In genomic region chr2:180755896-180756295, GRCm38 (mm10) we compare ENCODE assay signal across 8 mouse cellular contexts. TPM values are rescaled to one million over a fixed set of nuclear protein-coding genes. Genes with fewer than 3 reads are reported as not detected.
DNase-seq lines count a peak whose midpoint lies in the region; ATAC-seq lines count a peak whose summit lies in the region.
"Had no signal": no experiment of that assay in that cellular context is flagged by ENCODE, and none has a peak within 500 bp of the region (broad histone marks: within the 10 kb centered on the region; RNA-seq: fewer than 3 reads in every experiment).

No protein-coding gene starts in this region.

- no peak overlapping the region for H3K4me2 ChIP-seq in midbrain, embryonic 16.5 days (ENCODE audit: low read length)
- H3K4me2 ChIP-seq in neural tube, embryonic 11.5 days (ENCODE audit: low read depth), result no peak overlapping the region
- H3K4me2 ChIP-seq: lung, embryonic 15.5 days had no signal

- H3K4me3 ChIP-seq in midbrain, embryonic 10.5 days, result no peak overlapping the region
- no peak overlapping the region for H3K4me3 ChIP-seq in midbrain, embryonic 16.5 days (ENCODE audit: low read depth, low read length)
- H3K4me3 ChIP-seq in neural tube, embryonic 11.5 days (ENCODE audit: low read depth, low read length), result no peak overlapping the region
- H3K4me3 ChIP-seq: lung, embryonic 15.5 days had no signal

- no peaks in the 10 kb centered on the region for H3K36me3 ChIP-seq in midbrain, embryonic 10.5 days
- H3K36me3 ChIP-seq in midbrain, embryonic 16.5 days (ENCODE audit: control insufficient read depth, insufficient read depth, low read length), result no peaks in the 10 kb centered on the region
- no peaks in the 10 kb centered on the region for H3K36me3 ChIP-seq in neural tube, embryonic 11.5 days (ENCODE audit: control insufficient read depth, insufficient read depth, low read length)
- H3K36me3 ChIP-seq: lung, embryonic 15.5 days had no signal

- H3K9ac ChIP-seq in midbrain, embryonic 16.5 days (ENCODE audit: low read depth, low read length), result no peak overlapping the region
- H3K9ac ChIP-seq in neural tube, embryonic 11.5 days (ENCODE audit: low read length), result no peak overlapping the region
- H3K9ac ChIP-seq: lung, embryonic 15.5 days had no signal

- H3K4me1 ChIP-seq in midbrain, embryonic 10.5 days, result peaks cover 39% of the 10 kb centered on the region
- peaks cover 13% of the 10 kb centered on the region for H3K4me1 ChIP-seq in midbrain, embryonic 16.5 days (ENCODE audit: control insufficient read depth, insufficient read depth, low read length)
- H3K4me1 ChIP-seq in neural tube, embryonic 11.5 days (ENCODE audit: control insufficient read depth, insufficient read depth, low read length), result peaks cover 11% of the 10 kb centered on the region; the same call in 1 of the 2 replicates
- H3K4me1 ChIP-seq: lung, embryonic 15.5 days had no signal

- 1% methylated on average over 8 of the region's 8 CpGs for WGBS in midbrain, embryonic 10.5 days
- WGBS in midbrain, embryonic 16.5 days, result 12% methylated on average over 8 of the region's 8 CpGs
- WGBS in neural tube, embryonic 11.5 days, result 1% methylated on average over 8 of the region's 8 CpGs

- H3K27me3 ChIP-seq in midbrain, embryonic 10.5 days (ENCODE audit: low read depth, poor library complexity, severe bottlenecking), result no peaks in the 10 kb centered on the region
- no peaks in the 10 kb centered on the region for H3K27me3 ChIP-seq in midbrain, embryonic 16.5 days (ENCODE audit: control insufficient read depth, insufficient read depth, low read depth, low read length)
- H3K27me3 ChIP-seq in neural tube, embryonic 11.5 days (ENCODE audit: control insufficient read depth, insufficient read depth, low read length), result no peaks in the 10 kb centered on the region
- H3K27me3 ChIP-seq: lung, embryonic 15.5 days had no signal

- DNase-seq in midbrain, embryonic 10.5 days (ENCODE audit: low spot score), result peak; percentile 64
- peak; percentile 30 to 42 for DNase-seq in adrenal gland, postnatal 4 days (ENCODE audit: low spot score in 2 of 2)
- peak; percentile 39 for DNase-seq in hindlimb bud, embryonic 11.5 days (ENCODE audit: extremely low spot score, low read depth, low spot score)
- peak; percentile 71 for DNase-seq in neural tube, embryonic 11.5 days (ENCODE audit: low spot score)
- no peak for DNase-seq in thymus, adult 18-20 months
- DNase-seq in spleen, postnatal 14 days (ENCODE audit: low spot score in 2 of 2), result no peak

- no peak for ATAC-seq in midbrain, embryonic 16.5 days
- no peak for ATAC-seq in neural tube, embryonic 11.5 days (ENCODE audit: insufficient read depth, low FRiP score, low TSS enrichment)

- no peaks in the 10 kb centered on the region for H3K9me3 ChIP-seq in midbrain, embryonic 10.5 days (replicated peaks)
- H3K9me3 ChIP-seq in midbrain, embryonic 16.5 days (replicated peaks; ENCODE audit: control insufficient read depth, low read length, poor library complexity, severe bottlenecking), result no peaks in the 10 kb centered on the region
- H3K9me3 ChIP-seq in neural tube, embryonic 11.5 days (ENCODE audit: control insufficient read depth, low read length), result no peaks in the 10 kb centered on the region
- H3K9me3 ChIP-seq: lung, embryonic 15.5 days had no signal

- H3K27ac ChIP-seq in midbrain, embryonic 10.5 days (replicated peaks), result peak overlapping the region; percentile 23; the same call in 1 of the 2 replicates
- H3K27ac ChIP-seq in midbrain, embryonic 16.5 days (ENCODE audit: low read length), result no peak overlapping the region
- H3K27ac ChIP-seq in neural tube, embryonic 11.5 days (ENCODE audit: low read depth, low read length), result no peak overlapping the region
- H3K27ac ChIP-seq: lung, embryonic 15.5 days had no signal

RNA-seq across cellular contexts. Expression of gene Bhlhe23, which starts 20.8 kb away (rescaled TPM):
- 10.8 and 12.0 TPM in 2 replicates for polyA plus RNA-seq in midbrain, embryonic 10.5 days (2016; fragmentation: Nextera tagmentation; extraction: Ambion mirVana)
- 10.1 and 10.4 TPM in 2 replicates for polyA plus RNA-seq in midbrain, embryonic 16.5 days (2015; fragmentation: Nextera tagmentation; extraction: Ambion mirVana)
- not detected for total RNA-seq in adrenal gland, postnatal 4 days (2021)
- polyA plus RNA-seq in neural tube, embryonic 11.5 days (2014; fragmentation: Nextera tagmentation; extraction: Ambion mirVana), result 4.9 and 5.3 TPM in 2 replicates
- polyA plus RNA-seq: lung, embryonic 15.5 days had no signal

RNA-seq across cellular contexts. Expression of gene Slc17a9, which starts 30.8 kb away (rescaled TPM):
- 0.43 and 0.57 TPM in 2 replicates for polyA plus RNA-seq in midbrain, embryonic 10.5 days (2016; fragmentation: Nextera tagmentation; extraction: Ambion mirVana)
- 0.11 and 0.24 TPM in 2 replicates for polyA plus RNA-seq in midbrain, embryonic 16.5 days (2015; fragmentation: Nextera tagmentation; extraction: Ambion mirVana)
- 1 to 10 TPM; 2.9 to 3.2 TPM for total RNA-seq in adrenal gland, postnatal 4 days (2021)
- 0.42 TPM in 2 replicates for polyA plus RNA-seq in neural tube, embryonic 11.5 days (2014; fragmentation: Nextera tagmentation; extraction: Ambion mirVana)

RNA-seq across cellular contexts. Expression of gene Gid8, which starts 46.0 kb away (rescaled TPM):
- 50.2 TPM in 2 replicates for polyA plus RNA-seq in midbrain, embryonic 10.5 days (2016; fragmentation: Nextera tagmentation; extraction: Ambion mirVana)
- 55.1 and 57.1 TPM in 2 replicates for polyA plus RNA-seq in midbrain, embryonic 16.5 days (2015; fragmentation: Nextera tagmentation; extraction: Ambion mirVana)
- total RNA-seq in adrenal gland, postnatal 4 days (2021), result 10 to 100 TPM; 72.6 to 78.2 TPM
- polyA plus RNA-seq in neural tube, embryonic 11.5 days (2014; fragmentation: Nextera tagmentation; extraction: Ambion mirVana), result 59.9 and 66.0 TPM in 2 replicates

RNA-seq across cellular contexts. Expression of gene Dido1, which starts 46.1 kb away (rescaled TPM):
- 30.9 and 34.6 TPM in 2 replicates for polyA plus RNA-seq in midbrain, embryonic 10.5 days (2016; fragmentation: Nextera tagmentation; extraction: Ambion mirVana)
- 23.9 and 26.8 TPM in 2 replicates for polyA plus RNA-seq in midbrain, embryonic 16.5 days (2015; fragmentation: Nextera tagmentation; extraction: Ambion mirVana)
- 10 to 100 TPM; 60.8 to 63.3 TPM for total RNA-seq in adrenal gland, postnatal 4 days (2021)
- 31.5 and 32.5 TPM in 2 replicates for polyA plus RNA-seq in neural tube, embryonic 11.5 days (2014; fragmentation: Nextera tagmentation; extraction: Ambion mirVana)

Comparison
In these comparisons a context has a peak if more than half of its experiments do, and no peak if none do; other contexts are left out.
1. DNase-seq: peak in midbrain, embryonic 10.5 days (single experiment), adrenal gland, postnatal 4 days (2 of 2), hindlimb bud, embryonic 11.5 days (single experiment) and neural tube, embryonic 11.5 days (single experiment); none in thymus, adult 18-20 months (0 of 2) and spleen, postnatal 14 days (0 of 2).